Mouse (Mus musculus) erythroid progenitor cell, adult 5-6 weeks (primary cell): Measurements from ENCODE around the gene Stxbp2. TPM values are rescaled to one million over a fixed set of nuclear protein-coding genes. Genes with fewer than 3 reads are reported as not detected.
"Not testable (repeated sequence)": the region's sequence is repeated elsewhere in the genome, so short reads cannot be mapped to it uniquely, and the experiment has no call there.

Experiments
- ATAC-seq: replicated peaks from 2 replicates; pipeline ENCODE4 v1.8.0; 2016; ENCODE audit warnings: moderate number of reproducible peaks, mild to moderate bottlenecking, moderate TSS enrichment, inconsistent platforms; ENCODE audit not compliant: poor library complexity, low FRiP score, severe bottlenecking
- total RNA-seq, 2 experiments: library from RNA; stranded (forward) in 1 of 2; stranded (reverse) in 1 of 2; fragments of 150-400 nt in 1 of 2; fragments of 186-747, 209-891 nt in 1 of 2; gene quantifications; 2 replicates each; pipeline versions ENCODE4 v1.2.3 to v1.2.4; 2015 to 2017; ENCODE audit warnings: low replicate concordance in 2 of 2

Stxbp2 gene
- total RNA-seq (2015; ENCODE audit: low replicate concordance), result 32.7 and 56.9 TPM in 2 replicates
- 34.7 and 49.1 TPM in 2 replicates for total RNA-seq (2017; ENCODE audit: low replicate concordance)

DNA sequence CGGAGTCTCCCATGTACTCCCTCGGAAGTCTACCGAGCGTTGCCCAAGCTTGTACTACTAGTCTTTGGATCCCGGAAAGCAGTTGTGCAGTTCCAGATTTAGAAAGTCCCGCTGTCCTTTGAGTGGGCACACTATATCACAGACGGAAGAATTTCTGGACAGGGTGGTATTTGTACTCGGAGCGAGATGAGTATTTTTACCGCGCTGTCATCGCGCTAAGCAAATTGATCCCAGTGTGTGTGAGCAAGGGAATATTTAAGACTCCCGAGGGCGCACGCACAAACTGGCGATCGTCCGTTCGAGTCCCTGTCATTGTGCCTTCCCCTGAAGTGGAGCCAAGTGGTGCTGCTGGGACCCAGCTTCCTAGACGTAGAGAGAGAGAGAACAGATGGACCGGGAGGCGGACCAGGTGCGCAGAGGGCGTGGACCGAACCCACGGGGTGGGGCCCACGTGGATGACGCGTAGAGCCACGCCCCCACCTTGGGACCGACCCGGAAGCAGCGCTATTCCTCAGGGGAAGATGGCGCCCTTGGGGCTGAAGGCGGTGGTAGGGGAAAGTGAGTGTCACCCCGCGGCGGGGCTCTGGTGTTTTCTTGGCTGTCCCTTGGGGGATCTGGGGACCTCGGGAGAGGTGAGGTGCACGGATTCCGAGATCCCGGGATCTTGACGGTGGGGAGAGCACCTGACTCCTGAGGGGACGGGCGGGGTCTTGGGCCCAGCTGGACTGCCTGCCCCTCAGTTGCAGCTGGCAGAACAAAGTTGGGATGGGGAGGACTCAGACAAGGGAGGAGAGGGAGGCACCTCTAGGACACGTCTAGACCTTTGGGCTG lies at the start of gene Stxbp2:
Gene Stxbp2, plus strand, starts transcription at position 309 of the 831 bp plus-strand sequence.
- peak; percentile 97 for ATAC-seq

GRCm38 (mm10) chr8:3581961-3582360 lies 48.8 kb upstream of the Stxbp2 start:
- not testable (repeated sequence) for ATAC-seq

DNA sequence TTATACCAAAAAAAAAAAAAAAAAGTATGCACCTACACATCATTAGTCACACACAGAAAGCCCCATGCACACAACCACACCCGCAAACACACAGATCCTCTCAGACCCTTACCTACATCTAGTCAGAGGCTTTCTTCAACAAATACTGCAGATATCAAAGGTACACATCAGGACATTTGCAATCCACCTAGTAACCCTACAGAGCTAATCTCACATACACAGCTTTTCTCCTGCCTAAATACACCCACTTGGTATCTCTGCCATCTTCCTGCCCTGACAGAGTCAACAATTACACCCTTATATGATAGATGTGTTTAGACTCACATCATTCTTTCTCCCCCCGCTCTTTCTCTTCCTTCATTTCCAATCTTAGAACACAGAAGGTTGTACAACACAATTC lies 44.3 kb upstream of the Stxbp2 start:
- ATAC-seq, result no peak

- no peak for ATAC-seq
These were observed 43.8 kb upstream of the Stxbp2 start, which contains the start of gene Camsap3 for GRCm38 (mm10) chr8:3586993-3587390. Gene Camsap3, plus strand, starts transcription at chr8:3587293.

DNA sequence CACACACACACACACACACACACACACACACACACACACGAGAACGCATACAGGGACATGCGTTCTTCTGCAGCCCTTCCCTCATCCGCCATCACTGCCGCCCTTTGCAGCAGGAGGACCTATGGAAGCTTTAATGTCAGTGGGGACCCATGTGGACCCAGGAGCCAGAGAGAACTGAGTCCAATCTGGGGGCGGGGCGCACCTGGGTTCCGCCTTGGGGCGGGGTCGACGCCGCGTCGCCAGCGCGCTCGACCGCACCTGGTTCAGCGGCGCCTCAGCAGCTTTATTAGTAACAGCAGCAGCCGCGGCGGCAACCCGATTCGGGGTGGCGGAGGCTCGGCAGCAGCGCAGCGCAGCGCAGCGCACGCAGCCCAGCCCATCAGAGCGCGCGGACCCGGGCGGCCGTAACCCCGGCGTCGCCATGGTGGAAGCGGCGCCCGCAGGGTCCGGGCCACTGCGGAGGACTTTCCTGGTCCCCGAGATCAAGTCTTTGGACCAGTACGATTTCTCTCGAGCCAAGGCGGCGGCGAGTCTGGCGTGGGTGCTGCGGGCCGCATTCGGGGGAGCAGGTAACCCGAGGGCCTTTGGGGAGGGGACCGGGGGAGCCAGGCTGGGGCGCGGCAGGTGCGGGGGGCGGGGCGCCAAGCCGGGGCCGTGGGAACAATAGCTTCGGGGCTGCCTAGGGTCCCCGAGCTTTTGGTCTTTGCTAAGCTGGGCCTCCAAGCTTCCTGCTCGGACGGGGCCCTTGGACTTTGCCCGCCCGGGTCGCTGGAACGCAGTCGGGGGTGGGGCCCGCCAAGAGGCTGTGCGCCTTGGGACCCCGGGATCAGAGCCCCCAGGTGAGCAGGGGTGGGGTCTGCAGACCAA lies 43.1 kb upstream of the Stxbp2 start:
- ATAC-seq, result peak; percentile 35; the same call in 1 of the 2 replicates

GRCm38 (mm10) chr8:3588258-3588633 lies 42.5 kb upstream of the Stxbp2 start:
- ATAC-seq, result no peak

DNA sequence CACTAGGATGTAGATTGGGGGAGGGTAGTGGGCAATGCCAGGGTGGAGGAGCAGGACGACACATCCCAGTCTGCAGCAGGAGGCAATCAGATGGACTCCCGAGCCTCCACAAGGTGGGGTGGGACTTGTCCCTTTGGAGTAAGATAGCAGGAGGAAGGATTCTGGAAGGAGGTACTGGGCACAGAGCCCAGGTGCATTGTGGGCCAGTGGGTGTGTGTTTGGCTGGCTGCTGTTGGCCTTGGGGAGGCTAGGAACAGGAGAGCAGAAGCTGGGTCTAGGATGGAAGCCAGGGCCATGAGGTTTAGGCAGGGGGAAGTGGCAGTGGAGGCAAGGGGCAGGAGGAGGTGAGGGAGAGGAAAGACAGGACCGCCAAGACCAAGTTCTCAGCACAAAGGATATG lies 37.3 kb upstream of the Stxbp2 start:
- no peak for ATAC-seq

DNA sequence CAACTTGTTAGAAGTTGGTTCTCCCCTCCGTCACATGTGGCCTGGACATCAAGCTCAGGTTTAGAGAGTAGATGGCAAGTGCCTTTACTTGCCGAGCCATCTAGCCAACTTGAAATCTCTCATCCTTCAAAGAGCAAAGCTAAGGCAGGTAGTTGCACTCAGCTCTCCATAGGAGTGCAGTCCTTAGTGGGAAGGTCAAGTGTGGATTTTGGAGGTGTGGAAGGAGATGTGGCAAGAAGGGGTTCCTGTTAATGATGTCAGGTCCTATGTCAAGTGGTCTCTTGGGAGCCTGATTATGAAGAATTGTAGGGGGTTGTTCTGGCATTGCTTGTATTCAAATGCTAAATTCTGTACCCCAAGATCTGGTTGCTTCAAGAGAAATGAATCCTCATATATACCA lies 36.3 kb upstream of the Stxbp2 start:
- ATAC-seq, result no peak

GRCm38 (mm10) chr8:3598054-3598453 lies 32.7 kb upstream of the Stxbp2 start:
- no peak for ATAC-seq

DNA sequence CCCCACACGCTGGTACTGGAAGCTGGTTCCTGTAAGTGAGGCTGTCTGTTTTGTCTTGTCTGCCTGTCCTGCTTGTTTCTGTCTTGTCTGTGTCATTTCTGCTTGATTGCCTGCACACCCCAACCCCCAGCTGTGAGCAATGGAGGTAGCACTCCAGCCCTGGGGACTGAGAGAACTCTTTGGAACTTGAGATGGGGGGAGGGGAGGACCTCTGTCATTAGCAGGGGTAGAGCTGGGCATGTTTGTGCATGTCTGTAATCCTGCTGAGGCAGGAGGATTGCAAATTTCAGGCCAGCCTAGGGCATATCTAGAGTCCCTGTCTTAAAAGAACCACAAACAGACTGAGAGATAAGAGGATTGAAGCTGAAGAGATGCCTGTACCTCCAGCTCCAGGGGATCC lies 31.5 kb upstream of the Stxbp2 start:
- ATAC-seq, result no peak

DNA sequence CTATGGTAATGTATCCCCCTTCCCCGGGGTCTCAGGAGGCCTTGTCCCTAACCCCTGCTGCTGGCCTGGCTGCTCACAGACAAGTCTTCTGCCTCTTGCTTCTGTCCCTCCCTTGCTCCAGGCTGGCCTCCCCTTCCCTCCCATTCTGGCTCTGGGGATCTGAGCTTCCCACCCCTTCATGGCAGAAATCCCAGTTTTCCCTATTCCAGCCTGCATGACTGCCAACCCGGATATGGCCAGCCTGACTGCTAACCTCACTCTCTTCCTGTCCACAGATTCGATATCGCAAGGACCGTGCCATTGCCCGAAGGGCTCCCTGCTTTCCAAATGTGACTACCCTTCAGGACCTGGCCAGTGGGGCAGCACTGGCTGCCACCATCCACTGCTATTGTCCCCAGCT lies 30.4 kb upstream of the Stxbp2 start:
- no peak for ATAC-seq

- ATAC-seq, result no peak
These were observed 27.3 kb upstream of the Stxbp2 start for GRCm38 (mm10) chr8:3603439-3603838.

DNA sequence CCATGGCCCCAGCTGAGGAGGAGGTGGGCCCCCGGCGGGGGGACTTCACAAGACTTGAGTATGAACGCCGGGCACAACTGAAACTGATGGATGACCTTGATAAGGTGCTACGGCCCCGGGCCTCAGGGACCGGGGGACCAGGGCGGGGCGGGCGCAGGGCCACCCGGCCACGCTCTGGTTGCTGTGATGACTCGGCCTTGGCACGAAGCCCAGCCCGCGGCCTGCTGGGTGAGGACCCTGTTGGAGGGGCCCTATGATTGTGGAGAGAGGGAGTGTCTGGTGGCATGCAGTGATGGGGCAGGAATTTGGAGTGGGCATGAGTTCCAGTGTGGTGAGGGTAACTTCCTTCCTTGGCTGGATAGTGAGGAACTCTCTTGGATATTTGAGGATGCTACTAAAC lies 24.2 kb upstream of the Stxbp2 start:
- ATAC-seq, result no peak

GRCm38 (mm10) chr8:3607822-3608221 lies 22.9 kb upstream of the Stxbp2 start:
- no peak for ATAC-seq

GRCm38 (mm10) chr8:3609046-3609815 lies 21.5 kb upstream of the Stxbp2 start:
- ATAC-seq, result no peak

- no peak for ATAC-seq
These were observed 21.0 kb upstream of the Stxbp2 start for GRCm38 (mm10) chr8:3609816-3610150.

- ATAC-seq, result peak; percentile 91
These were observed 9.4 kb upstream of the Stxbp2 start, which contains the start of the genes Xab2 and Pet100 for GRCm38 (mm10) chr8:3621199-3621970. Gene Xab2, minus strand, starts transcription at chr8:3621316. Gene Pet100, plus strand, starts transcription at chr8:3621548.

GRCm38 (mm10) chr8:3622119-3622518 lies 8.6 kb upstream of the Stxbp2 start:
- no peak for ATAC-seq

- ATAC-seq, result no peak
These were observed 5.3 kb upstream of the Stxbp2 start, which contains the start of gene Pcp2 for GRCm38 (mm10) chr8:3625445-3625844. Gene Pcp2, minus strand, starts transcription at chr8:3625545.
